Mouse (Mus musculus): ENCODE measurements at regions not wholly inside any gene's neighbourhood (a gene's known extent, or its start where the extent isn't known, plus 50 kb on each side); places are given as distances from the start of the nearest gene placed in this dataset.

DNA sequence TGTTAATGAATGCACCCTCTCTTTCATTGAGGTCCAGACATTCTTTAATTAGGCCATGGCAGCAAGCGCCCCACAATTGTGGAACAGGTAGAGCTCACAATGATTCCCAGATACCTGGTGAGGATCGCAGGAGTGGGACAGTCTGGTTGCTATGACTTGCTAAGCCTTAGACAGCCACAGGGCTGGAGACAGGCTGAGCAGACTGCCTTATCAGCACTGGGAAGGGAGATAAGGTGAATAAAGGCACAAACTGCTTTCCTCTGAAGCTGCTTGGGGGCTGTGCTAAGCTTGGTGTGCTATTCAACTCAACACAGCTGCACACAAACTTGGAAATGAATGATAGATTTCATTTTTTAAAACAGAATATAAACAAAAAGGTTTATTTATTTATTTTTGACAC lies 159.8 kb upstream of the Masp1 start:
- no peak for DNase-seq (ENCODE audit: low read depth, low spot score)

DNA sequence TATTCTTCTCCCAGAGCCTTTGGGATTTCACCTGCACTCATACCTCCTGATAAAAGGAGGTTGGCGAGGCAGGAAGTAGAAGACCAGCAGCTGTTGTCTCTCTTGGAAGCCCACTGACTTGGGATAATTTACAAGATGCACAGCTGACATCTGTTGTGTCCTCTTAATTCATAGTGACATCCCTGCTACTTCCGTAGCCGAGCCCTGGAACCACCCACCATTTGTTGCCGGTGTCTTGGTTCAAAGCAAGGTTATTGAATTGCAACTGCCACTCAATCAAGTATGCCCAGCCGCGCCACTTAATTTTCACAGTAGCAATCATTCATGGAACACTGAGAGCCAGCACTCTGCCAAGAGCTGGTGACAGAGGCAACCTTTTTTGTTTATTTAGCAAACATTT lies 151.8 kb upstream of the Masp1 start:
- DNase-seq (ENCODE audit: low read depth, low spot score), result no peak

DNA sequence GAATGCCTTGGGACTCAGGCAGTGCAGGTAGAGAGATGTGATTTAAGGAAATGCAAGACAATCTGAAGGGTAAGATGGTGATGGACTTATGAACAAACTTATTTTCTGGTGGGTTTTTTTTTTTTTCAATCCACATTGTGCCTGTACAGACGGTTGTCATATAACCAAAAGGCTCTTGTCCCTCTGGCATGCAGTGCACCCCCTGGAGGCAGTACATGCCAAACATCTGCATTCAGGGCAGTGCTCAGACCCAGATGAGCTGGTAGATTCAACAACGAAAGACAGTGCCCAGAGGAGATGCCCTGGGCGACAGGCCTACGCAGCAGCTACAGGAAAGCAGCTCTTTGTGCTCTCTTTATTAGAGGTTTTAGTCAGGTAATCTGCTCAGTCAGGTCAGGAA lies 149.5 kb upstream of the Masp1 start:
- no peak for DNase-seq (ENCODE audit: low read depth, low spot score)

DNA sequence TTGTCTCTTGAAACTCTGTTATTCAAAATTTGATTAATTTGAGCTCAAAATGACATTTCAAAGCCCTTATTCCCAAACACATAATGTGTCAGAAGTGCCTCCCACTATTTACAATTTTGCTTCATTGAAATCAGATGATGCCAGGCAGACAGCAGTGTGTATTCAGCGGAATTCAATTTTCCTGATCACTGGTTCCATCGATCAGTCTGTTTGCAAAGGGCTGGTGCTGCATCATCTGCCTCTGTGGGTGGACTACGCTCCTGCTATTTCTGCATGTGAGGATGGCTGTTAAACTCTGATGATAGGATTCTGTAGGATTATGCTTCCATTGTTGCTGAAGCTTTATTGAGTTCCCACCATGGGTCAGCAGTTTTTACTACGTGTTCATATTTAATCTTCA lies 149.0 kb upstream of the Masp1 start:
- DNase-seq (ENCODE audit: low read depth, low spot score), result no peak
